Mouse (Mus musculus): ENCODE results near the gene Dis3l2. TPM values are rescaled to one million over a fixed set of nuclear protein-coding genes. Genes with fewer than 3 reads are reported as not detected.

Dis3l2 gene
- polyA plus RNA-seq, 1 experiment from 2014 or later = 33.1 TPM

DNA sequence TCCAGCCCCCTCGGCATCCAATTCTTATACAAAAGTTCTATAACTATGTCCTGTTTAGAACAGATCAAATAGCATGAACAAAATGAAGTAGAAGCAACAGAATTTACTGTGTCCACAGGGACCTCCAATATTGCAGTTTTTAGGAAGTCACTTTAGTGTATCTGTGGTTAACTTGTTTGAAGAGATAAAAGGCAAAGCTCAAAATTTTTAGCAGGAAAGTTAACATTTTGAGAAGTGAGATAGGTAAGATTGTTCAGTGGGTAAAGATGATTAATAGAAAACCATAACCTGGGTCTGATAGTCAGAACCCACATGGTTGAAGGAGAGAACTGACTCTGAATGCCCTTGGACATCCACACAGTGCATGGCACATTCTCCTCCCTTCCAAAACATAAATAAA lies 32.8 kb downstream of the Dis3l2 start:
- Histone ChIP-seq H3K27ac (no peak overlapping the region), H3K27me3 (no peaks in the 10 kb centered on the region), H3K36me3 (no peaks in the 10 kb centered on the region), H3K9me3 (no peaks in the 10 kb centered on the region), H3K4me3 (replicated peaks) (no peak overlapping the region), H3K4me1 (replicated peaks) (no peaks in the 10 kb centered on the region), H3K4me2 (no peak overlapping the region), H3K9ac (replicated peaks) (no peak overlapping the region)
- 94% methylated on average over 1 of the region's 1 CpGs for WGBS
- no peak for ATAC-seq (ENCODE audit: insufficient number of reproducible peaks, insufficient read depth, low FRiP score, low TSS enrichment, low read depth)

DNA sequence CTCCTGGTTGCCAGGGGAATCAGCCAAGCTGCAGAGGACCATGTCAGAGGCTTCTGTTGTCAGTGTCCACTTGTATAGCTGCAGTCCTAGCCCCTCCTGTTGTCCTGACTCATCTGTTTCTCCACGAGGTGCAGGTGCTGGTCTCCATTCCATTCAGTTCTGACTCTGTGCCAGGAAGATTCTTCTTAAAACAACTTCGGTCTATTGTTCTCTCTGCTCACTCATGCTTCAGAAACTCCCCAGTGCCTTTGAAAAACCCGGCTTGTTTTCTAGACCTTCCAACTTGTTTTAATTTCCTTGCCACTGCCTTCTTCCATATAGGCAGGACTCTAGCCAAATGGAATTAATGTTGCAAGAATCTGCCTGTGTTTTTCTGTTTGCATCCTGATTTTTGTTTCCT lies 39.3 kb downstream of the Dis3l2 start:
- no peaks in the 10 kb centered on the region for H3K4me1 ChIP-seq (replicated peaks)
- H3K4me3 ChIP-seq (replicated peaks) = no peak overlapping the region
- no peak for ATAC-seq (ENCODE audit: insufficient number of reproducible peaks, insufficient read depth, low FRiP score, low TSS enrichment, low read depth)
- H3K27ac ChIP-seq = no peak overlapping the region
- H3K9ac ChIP-seq (replicated peaks) = no peak overlapping the region
- WGBS = 76% methylated on average over 3 of the region's 3 CpGs
- no peak overlapping the region for H3K4me2 ChIP-seq
- no peaks in the 10 kb centered on the region for H3K9me3 ChIP-seq
- H3K36me3 ChIP-seq = peaks cover 19% of the 10 kb centered on the region
- H3K27me3 ChIP-seq = no peaks in the 10 kb centered on the region

DNA sequence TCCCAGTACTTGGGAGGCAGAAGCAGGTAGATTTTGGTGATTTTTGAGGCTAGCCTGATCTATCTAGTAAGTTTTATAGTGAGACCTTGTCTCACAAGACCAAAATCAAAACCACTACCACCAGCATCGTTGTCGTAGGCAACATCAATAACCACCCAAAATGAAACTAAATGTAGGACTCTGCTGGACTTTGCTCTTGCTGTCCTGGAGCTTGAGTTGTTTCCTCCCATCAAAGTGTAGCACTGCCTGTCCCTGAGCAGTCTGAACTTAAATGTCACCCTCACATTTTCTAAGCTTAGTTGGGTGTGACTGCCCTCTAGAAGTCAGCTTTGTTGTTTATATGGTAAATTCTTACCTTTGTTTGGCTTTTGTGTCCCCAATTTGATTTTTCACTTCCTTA lies 43.4 kb downstream of the Dis3l2 start:
- Histone ChIP-seq H3K9ac (replicated peaks) (no peak overlapping the region), H3K4me2 (no peak overlapping the region), H3K9me3 (no peaks in the 10 kb centered on the region), H3K27ac (no peak overlapping the region), H3K36me3 (peaks cover 26% of the 10 kb centered on the region), H3K4me3 (replicated peaks) (no peak overlapping the region), H3K4me1 (replicated peaks) (no peaks in the 10 kb centered on the region), H3K27me3 (no peaks in the 10 kb centered on the region)
- no peak for ATAC-seq (ENCODE audit: insufficient number of reproducible peaks, insufficient read depth, low FRiP score, low TSS enrichment, low read depth)
- WGBS = 97% methylated on average over 2 of the region's 2 CpGs

DNA sequence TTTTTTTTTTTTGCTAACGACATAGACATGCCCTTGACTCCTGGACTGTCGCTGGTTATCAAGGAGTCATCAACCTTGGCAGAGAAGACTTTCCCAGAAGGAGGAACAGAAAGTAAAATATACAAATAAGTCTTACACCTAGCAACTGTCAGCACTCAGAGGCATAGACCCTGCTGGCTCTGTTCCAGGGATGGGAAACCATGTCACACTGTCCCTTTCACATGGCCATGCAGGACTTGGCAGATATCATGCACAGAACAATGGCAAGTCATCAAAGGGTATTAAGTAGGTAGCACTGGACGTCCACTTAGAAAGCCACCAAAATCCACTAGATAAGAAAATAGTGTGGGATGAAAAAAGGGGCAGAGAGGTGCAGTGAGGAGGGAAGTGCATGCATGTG lies 46.5 kb downstream of the Dis3l2 start:
- Histone ChIP-seq H3K4me2 (no peak overlapping the region), H3K9me3 (no peaks in the 10 kb centered on the region), H3K27me3 (no peaks in the 10 kb centered on the region), H3K27ac (no peak overlapping the region), H3K4me1 (replicated peaks) (peaks cover 5% of the 10 kb centered on the region; the same call in 1 of the 2 replicates), H3K9ac (replicated peaks) (no peak overlapping the region), H3K4me3 (replicated peaks) (no peak overlapping the region), H3K36me3 (peaks cover 24% of the 10 kb centered on the region)
- no peak for ATAC-seq (ENCODE audit: insufficient number of reproducible peaks, insufficient read depth, low FRiP score, low TSS enrichment, low read depth)
- 91% methylated on average over 3 of the region's 3 CpGs for WGBS

DNA sequence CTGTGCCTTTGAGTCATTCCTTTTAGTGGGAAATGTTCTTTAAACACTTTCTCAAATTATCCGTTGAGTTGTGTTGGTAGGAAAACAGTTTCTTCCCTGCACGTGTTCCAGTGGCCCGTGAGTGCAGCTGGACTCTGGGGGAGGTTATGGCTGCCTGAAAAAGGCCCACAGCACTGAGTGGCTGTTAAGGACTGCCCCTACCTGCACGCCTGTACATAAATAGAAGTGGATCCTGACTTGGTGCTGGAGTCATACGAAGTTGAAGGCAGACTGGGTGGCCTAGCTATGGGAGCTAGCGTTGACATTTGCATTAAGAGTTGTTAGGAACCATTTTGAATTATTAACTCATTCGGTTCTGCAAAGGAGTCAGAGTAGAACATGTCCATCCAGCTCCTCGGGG lies 49.8 kb downstream of the Dis3l2 start:
- 74% methylated on average over 8 of the region's 8 CpGs for WGBS

DNA sequence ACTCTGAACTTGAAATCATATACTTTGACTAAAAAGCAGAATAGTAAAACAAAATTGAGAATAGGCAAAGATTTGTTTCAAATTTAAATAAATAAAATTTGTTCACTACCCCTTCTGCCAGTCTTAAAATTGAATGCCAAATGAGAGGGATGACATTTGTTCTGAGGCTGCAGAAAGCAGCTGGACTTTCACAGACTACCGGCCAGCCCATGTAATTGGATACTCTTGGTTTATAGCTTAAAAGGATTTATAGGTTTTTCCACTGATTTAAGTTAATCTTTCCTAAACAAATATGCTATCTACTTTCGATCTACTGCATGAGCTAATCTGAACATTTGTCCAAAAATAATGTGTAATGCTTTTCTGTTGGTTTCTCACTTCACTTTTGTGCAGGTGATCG lies 50.7 kb downstream of the Dis3l2 start:
- no peak overlapping the region for H3K4me3 ChIP-seq (replicated peaks)
- H3K9ac ChIP-seq (replicated peaks) = no peak overlapping the region
- no peak overlapping the region for H3K4me2 ChIP-seq
- peaks cover 5% of the 10 kb centered on the region; the same call in 1 of the 2 replicates for H3K4me1 ChIP-seq (replicated peaks)
- no peak for ATAC-seq (ENCODE audit: insufficient number of reproducible peaks, insufficient read depth, low FRiP score, low TSS enrichment, low read depth)
- H3K27me3 ChIP-seq = no peaks in the 10 kb centered on the region
- no peaks in the 10 kb centered on the region for H3K9me3 ChIP-seq
- 45% methylated on average over 3 of the region's 3 CpGs for WGBS
- H3K36me3 ChIP-seq = peaks cover 9% of the 10 kb centered on the region
- no peak overlapping the region for H3K27ac ChIP-seq

More for the DNA sequence above, 49.8 kb downstream of the Dis3l2 start:
- Histone ChIP-seq H3K9ac (replicated peaks) (no peak overlapping the region), H3K27me3 (no peaks in the 10 kb centered on the region), H3K4me1 (replicated peaks) (peaks cover 5% of the 10 kb centered on the region; the same call in 1 of the 2 replicates), H3K9me3 (no peaks in the 10 kb centered on the region), H3K4me3 (replicated peaks) (no peak overlapping the region), H3K27ac (no peak overlapping the region), H3K36me3 (peaks cover 13% of the 10 kb centered on the region), H3K4me2 (no peak overlapping the region)
- no peak for ATAC-seq (ENCODE audit: insufficient number of reproducible peaks, insufficient read depth, low FRiP score, low TSS enrichment, low read depth)

DNA sequence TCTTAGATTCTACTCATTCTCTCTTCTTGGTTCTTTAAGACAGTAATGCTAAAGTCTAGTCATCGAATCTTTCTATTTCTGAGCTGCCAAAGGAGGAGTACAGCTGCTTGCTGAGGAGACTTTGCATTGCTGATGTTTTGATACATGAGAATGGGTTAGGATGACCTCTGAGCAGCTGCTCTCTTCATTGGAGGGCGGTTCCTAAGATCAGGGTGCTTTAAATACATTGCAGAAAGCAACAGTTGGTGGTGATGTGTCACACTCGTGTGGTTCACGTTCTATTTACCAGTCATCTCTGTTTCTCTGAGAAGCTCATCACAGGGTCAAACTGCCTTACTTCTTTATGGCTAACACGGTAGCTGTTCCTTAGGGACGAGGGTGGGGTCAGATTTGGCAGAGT lies 54.5 kb downstream of the Dis3l2 start:
- no peak for ATAC-seq (ENCODE audit: insufficient number of reproducible peaks, insufficient read depth, low FRiP score, low TSS enrichment, low read depth)

DNA sequence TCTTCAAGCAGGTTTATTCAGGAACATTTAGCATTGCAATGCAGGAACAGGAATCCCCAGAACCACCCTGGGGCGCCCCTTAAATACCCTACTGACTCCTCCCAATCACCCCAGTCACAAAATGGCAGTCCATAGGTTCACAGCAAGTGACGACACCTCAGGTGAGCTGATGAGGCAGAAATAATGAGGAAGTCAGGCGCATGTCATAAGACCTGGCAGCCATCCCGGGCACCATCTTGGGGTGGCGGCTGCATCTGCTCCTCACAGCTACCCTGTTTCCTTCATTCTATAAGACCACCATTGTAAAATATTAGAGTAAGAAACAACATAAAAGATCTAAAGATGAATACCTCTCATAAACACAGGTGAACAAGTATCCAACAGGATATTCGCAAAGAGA lies 58.6 kb downstream of the Dis3l2 start:
- Histone ChIP-seq H3K27ac (no peak overlapping the region), H3K9ac (replicated peaks) (no peak overlapping the region), H3K4me2 (no peak overlapping the region), H3K9me3 (no peaks in the 10 kb centered on the region), H3K36me3 (peaks cover 26% of the 10 kb centered on the region), H3K4me1 (replicated peaks) (no peaks in the 10 kb centered on the region), H3K4me3 (replicated peaks) (no peak overlapping the region), H3K27me3 (no peaks in the 10 kb centered on the region)
- no peak for ATAC-seq (ENCODE audit: insufficient number of reproducible peaks, insufficient read depth, low FRiP score, low TSS enrichment, low read depth)
- WGBS = 91% methylated on average over 6 of the region's 6 CpGs

More for the DNA sequence above, 54.5 kb downstream of the Dis3l2 start:
- no peaks in the 10 kb centered on the region for H3K9me3 ChIP-seq
- peaks cover 22% of the 10 kb centered on the region for H3K36me3 ChIP-seq
- peaks cover 5% of the 10 kb centered on the region; the same call in 1 of the 2 replicates for H3K4me1 ChIP-seq (replicated peaks)
- no peak overlapping the region for H3K4me2 ChIP-seq
- H3K27ac ChIP-seq = no peak overlapping the region
- no peaks in the 10 kb centered on the region for H3K27me3 ChIP-seq
- no peak overlapping the region for H3K4me3 ChIP-seq (replicated peaks)
- WGBS = 87% methylated on average over 6 of the region's 6 CpGs
- H3K9ac ChIP-seq (replicated peaks) = no peak overlapping the region

DNA sequence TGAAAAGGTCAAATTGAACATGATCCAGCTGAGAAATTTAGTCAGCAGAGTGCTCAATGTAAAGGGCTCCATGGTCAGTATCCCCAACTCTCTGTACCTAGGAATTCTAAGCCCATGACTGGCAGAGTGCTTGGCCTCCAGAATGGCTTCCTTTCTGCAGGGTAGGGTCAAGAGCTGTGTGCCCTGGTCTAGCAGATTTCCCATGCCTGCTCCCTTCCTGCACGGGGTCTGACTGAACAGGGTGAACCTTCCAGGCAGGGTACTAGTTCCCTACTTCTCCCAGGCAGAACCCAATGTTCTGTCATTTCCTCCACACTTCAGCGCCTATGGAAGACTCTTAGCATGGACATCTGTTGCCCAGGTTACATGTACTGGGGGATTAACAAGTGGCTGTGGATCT lies 97.6 kb downstream of the Dis3l2 start:
- Histone ChIP-seq H3K9me3 (no peaks in the 10 kb centered on the region), H3K4me1 (replicated peaks) (no peaks in the 10 kb centered on the region), H3K9ac (replicated peaks) (no peak overlapping the region), H3K36me3 (peaks cover 4% of the 10 kb centered on the region; the same call in 1 of the 2 replicates), H3K4me3 (replicated peaks) (no peak overlapping the region), H3K27me3 (no peaks in the 10 kb centered on the region), H3K27ac (no peak overlapping the region), H3K4me2 (no peak overlapping the region)
- no peak for ATAC-seq (ENCODE audit: insufficient number of reproducible peaks, insufficient read depth, low FRiP score, low TSS enrichment, low read depth)
- 93% methylated on average over 2 of the region's 2 CpGs for WGBS

DNA sequence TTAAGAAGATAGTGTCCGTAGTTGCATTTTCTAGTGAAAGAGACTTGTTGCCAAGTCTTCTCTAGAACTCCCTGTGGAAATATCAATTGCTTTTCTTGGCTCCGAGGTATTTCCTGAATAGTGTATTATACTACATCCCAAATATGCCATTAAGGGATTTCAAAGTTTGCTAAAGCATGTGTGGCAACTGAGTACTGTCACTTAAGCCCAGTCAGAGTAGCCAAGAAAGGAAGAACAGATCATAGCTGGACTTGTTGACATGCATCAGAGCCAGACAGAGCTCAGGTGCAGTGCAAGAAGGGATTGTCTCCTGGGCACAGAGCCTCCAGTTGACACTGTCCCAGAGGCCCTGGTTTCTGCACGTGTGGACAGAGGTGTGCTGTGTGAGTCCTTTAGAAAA lies 108.1 kb downstream of the Dis3l2 start:
- Histone ChIP-seq H3K27me3 (no peaks in the 10 kb centered on the region), H3K4me1 (replicated peaks) (no peaks in the 10 kb centered on the region), H3K27ac (no peak overlapping the region), H3K4me3 (replicated peaks) (no peak overlapping the region), H3K9ac (replicated peaks) (no peak overlapping the region), H3K36me3 (no peaks in the 10 kb centered on the region), H3K4me2 (no peak overlapping the region), H3K9me3 (no peaks in the 10 kb centered on the region)
- no peak for ATAC-seq (ENCODE audit: insufficient number of reproducible peaks, insufficient read depth, low FRiP score, low TSS enrichment, low read depth)
- WGBS = 79% methylated on average over 3 of the region's 3 CpGs

DNA sequence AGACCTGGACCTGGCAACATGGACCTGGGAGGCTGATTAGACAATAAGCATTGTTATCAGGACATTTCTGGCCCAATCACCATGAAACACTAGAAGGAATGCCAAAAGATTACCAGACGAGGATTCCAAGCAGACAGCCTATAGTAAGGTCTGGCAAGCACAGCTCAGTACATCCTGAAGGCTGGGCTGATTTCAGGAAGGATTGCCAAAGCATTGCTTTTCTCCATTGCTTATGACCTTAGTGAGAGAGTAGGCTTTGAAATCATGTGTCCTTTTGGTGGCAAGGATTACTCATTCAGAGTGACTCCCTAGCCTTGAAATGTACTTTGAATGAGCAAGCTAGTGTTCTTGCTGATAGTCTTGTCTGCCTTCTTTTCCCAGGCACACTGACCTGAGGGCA lies 118.7 kb downstream of the Dis3l2 start:
- H3K4me1 ChIP-seq (replicated peaks) = no peaks in the 10 kb centered on the region
- H3K4me3 ChIP-seq (replicated peaks) = no peak overlapping the region
- H3K36me3 ChIP-seq = peaks cover 5% of the 10 kb centered on the region; the same call in 1 of the 2 replicates
- no peak overlapping the region for H3K4me2 ChIP-seq
- WGBS = 52% methylated on average over 1 of the region's 1 CpGs
- ATAC-seq (ENCODE audit: insufficient number of reproducible peaks, insufficient read depth, low FRiP score, low TSS enrichment, low read depth) = no peak
- no peak overlapping the region for H3K9ac ChIP-seq (replicated peaks)
- no peaks in the 10 kb centered on the region for H3K9me3 ChIP-seq
- H3K27ac ChIP-seq = no peak overlapping the region
- H3K27me3 ChIP-seq = no peaks in the 10 kb centered on the region

DNA sequence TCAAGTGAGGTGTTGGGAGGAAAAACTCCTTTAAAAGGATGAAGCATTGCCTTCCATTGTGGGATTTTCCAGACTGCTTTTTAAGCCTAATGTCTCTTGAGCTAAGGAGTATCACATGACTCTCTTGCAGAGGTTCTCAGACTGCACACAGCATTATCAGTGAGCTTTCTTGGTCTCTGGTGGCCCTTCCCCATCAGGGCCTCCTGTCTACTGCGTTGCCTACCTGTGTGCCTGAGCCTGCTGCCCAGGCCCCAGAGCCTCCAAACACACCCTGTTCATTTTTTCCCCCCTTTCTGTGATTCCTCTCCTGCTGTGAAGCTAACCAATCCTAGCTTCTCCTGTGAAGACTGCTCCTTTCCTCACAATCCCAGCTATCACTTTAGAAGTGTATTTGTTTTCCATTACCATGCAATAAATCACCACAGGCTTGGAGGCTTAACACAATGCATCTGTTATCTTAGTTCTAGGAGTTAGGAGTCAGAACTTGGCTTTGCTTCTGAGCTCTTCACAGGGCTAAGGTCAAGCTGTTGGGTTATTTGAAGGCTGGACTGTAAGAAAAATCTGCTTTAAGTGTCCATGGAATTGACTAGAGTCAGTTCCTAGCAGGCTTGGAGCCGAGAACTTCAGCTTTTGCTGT lies 130.9 kb downstream of the Dis3l2 start:
- no peak for ATAC-seq (ENCODE audit: insufficient number of reproducible peaks, insufficient read depth, low FRiP score, low TSS enrichment, low read depth)
- Histone ChIP-seq H3K27ac (no peak overlapping the region), H3K4me3 (replicated peaks) (no peak overlapping the region), H3K9me3 (no peaks in the 10 kb centered on the region), H3K27me3 (no peaks in the 10 kb centered on the region), H3K4me2 (no peak overlapping the region), H3K36me3 (no peaks in the 10 kb centered on the region), H3K9ac (replicated peaks) (no peak overlapping the region), H3K4me1 (replicated peaks) (no peaks in the 10 kb centered on the region)
- 37% methylated on average over 2 of the region's 2 CpGs for WGBS

All from limb, embryonic 12.5 days (tissue).